Mouse (Mus musculus): ENCODE data around the gene Gpc5.

Gene Gpc5

DNA sequence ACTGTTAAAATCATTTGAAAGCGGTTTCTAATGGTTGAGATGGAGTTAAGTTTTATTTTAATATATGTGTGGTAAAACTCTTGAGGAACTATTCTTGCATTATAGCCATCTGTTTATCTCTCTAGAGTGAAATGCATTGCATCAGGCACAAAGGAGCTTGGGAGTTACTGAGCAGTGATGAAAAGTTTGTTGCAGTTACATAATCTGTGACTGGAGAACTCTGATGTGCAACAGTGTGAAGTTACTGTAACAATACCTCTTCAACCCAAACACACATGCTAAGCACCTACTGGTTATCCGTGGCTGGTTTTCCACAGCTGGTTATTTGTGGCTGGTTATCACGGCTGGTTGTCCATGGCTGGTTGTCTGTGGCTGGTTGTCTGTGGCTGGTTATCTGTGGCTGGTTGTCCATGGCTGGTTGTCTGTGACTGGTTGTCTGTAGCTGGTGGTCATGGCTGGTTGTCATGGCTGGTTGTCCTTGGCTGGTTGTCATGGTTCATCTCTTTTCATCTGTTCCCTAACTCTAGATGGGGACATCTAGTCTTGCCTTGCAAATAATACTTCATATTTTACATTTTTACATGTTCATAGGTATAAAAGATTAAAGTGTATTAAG, 273.4 kb downstream of the Gpc5 start:
- DNase-seq (ENCODE audit: low spot score), result no peak

DNA sequence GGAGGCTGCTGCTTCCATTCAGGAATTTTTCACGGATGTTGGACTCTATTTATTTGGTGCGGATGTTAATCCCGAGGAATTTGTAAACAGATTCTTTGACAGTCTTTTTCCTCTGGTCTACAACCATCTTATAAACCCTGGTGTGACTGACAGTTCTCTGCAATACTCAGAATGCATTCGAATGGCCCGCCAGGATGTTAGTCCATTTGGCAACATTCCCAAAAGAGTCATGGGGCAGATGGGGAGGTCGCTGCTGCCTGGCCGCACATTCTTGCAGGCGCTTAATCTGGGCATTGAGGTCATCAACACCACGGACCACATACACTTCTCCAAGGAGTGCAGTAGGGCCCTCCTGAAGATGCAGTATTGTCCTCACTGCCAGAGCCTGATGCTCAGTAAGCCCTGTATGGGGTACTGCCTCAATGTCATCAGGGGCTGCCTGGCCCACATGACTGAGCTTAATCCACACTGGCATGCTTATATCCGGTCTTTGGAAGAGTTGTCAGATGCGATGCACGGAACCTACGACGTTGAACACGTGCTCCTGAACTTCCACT, 277.7 kb downstream of the Gpc5 start:
- DNase-seq (ENCODE audit: low spot score), result no peak

GRCm38 (mm10) chr14:115371131-115371530, 279.1 kb downstream of the Gpc5 start:
- peak; percentile 19 for DNase-seq (ENCODE audit: low spot score)

DNA sequence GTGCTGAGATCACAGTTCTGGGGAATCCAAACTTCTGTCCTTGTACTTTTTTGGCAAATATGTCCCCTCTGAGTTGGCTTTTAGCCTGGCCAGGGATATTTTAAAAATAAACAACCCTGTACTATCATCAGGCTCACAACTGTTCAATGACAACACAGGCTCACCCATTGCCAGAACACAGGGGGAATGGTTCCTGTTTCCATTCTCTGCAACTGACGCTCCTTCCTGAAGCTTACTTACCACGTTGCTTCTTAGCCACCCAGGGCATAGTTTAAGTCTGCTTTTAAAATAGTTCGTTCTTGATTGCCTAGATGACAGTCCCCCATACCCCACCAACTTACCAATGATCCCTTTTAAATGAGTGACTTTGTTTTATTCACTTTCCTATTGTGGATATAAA, 299.8 kb downstream of the Gpc5 start:
- DNase-seq (ENCODE audit: low spot score), result no peak

GRCm38 (mm10) chr14:115392894-115393524, 301.0 kb downstream of the Gpc5 start:
- peak; percentile 62 for DNase-seq (ENCODE audit: low spot score)

DNA sequence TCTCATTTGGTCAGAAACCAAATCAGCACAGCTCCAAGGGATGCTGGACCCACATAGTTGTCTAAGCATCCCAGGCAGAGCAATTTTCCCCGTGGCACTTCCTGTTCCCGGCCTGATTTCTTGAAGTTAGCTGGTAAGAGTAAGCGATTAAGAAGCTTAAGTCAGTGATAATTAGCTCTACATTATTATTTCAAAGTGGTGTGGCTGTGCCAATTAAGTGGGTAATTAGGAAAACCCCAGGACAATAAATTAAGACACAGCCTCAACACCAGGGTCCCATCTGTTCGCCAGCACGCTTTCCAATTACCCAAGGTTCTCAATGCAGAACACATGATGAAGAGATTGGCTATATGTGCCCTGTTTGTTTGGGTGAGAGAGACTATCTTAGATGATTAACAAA, 314.6 kb downstream of the Gpc5 start:
- no peak for DNase-seq (ENCODE audit: low spot score)

DNA sequence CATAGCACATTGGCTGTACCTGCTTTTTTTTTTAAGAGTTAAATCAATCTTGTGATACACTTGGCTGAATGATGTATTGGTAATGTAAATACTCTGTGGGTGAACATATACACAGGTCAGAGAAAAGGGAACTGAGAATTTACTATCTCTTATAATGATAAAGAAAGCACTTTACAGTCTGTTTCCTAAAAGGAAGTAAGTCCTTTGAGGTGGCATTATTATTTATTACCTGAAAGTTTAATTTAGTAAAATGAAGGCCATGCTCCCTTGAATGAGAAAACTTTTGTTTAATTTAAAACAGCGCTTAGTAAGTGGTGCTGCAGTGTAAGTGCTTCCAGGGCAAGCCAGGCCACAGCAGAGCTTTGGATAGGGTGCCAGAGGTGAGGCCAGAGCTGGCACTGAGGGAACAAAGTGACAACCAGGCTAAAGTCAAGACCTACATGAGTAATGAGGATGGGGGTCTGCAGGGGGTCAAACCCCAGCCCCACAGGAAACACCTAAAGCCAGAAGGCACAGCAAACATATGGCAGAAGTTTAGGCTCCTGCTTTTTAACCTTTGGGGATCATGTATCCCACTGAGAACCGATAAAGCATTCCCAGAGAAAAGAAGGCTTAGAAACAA, 315.4 kb downstream of the Gpc5 start:
- DNase-seq (ENCODE audit: low spot score), result no peak

DNA sequence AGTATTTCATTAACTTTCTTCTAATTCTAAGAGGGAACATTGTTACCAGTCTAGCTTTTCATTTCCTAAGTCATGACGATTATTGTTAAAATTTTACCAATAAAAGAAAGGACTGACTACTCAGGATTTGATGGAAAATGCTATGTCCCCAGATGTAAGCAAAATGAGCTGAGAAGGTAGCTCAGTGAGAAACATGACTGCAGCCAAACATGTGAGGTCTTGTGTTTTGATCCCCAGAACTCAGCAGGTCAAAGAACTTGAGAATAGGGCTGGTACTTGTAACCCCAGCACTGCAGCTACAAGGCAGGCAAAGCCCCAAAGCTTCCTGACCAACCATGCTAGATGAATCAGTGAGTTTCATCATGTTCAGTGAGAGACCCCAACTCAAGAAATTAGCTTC, 318.9 kb downstream of the Gpc5 start:
- no peak for DNase-seq (ENCODE audit: low spot score)

- no peak for DNase-seq (ENCODE audit: low spot score)
These were observed 319.6 kb downstream of the Gpc5 start for GRCm38 (mm10) chr14:115411513-115412174.

DNA sequence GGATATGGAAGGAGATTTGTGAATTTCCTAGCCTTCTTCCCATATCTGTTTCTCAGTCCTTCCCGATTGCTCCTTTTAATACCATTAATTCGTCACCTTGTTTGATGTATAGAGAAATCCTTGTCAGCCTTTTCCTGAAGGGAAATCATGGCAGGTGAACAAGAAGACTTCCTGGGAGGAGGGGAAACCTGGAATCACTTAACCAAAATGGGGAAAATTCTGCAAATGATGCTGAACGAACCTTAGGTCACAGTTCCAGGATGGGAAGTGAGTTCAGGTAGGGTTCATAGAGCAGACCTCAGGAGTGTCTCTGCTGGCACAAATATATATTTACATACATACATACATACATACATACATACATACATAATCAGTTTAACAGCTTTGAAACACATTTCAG, 320.8 kb downstream of the Gpc5 start:
- DNase-seq (ENCODE audit: low spot score), result no peak

- no peak for DNase-seq (ENCODE audit: low spot score)
These were observed 321.4 kb downstream of the Gpc5 start for GRCm38 (mm10) chr14:115413429-115413828.

DNA sequence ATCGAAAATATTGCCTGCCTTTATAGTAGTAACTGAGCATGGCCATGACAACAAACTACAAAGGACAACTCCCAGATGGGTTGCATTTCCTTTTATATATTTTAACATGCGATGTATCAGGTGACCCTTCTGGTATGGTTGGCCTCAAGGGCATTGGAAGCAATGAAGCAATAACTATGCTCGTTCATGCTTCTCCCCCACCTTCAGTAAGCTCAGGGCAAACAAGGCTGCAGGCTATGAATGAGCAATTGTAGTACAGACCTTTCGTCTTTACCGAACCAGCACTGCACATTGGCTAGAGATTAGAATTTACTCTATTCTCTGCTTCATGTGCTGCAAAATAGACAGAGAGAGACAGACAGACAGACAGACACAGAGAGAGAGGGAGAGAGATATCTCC, 322.5 kb downstream of the Gpc5 start:
- no peak for DNase-seq (ENCODE audit: low spot score)

GRCm38 (mm10) chr14:115431967-115432366, 340.0 kb downstream of the Gpc5 start:
- DNase-seq (ENCODE audit: low spot score), result no peak

- DNase-seq (ENCODE audit: low spot score), result no peak
These were observed 340.4 kb downstream of the Gpc5 start for GRCm38 (mm10) chr14:115432368-115432767.

- DNase-seq (ENCODE audit: low spot score), result no peak
These were observed 344.6 kb downstream of the Gpc5 start for GRCm38 (mm10) chr14:115436617-115437016.

GRCm38 (mm10) chr14:115444789-115445770, 353.1 kb downstream of the Gpc5 start:
- no peak for DNase-seq (ENCODE audit: low spot score)

DNA sequence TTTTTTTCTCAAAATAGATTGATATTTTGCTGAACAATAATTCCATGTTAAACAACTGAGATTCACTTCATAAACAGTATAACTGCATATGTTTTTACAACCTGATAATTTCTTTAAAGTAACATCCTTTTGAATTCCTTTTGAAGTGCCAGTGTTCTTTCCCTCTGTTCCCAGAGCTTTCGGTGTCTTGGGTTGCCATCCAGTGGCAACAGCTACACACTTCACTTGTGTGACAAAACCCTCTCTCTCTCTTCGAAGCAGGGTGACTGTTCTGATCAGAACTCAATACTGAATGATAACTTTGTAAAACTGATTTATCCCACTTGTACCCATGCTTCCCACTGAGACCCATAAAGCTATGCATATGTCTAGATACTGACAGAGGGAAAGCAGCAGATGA, 358.9 kb downstream of the Gpc5 start:
- no peak for DNase-seq (ENCODE audit: low spot score)

- DNase-seq (ENCODE audit: low spot score), result peak; percentile 7
These were observed 375.9 kb downstream of the Gpc5 start for GRCm38 (mm10) chr14:115467960-115468359.

- DNase-seq (ENCODE audit: low spot score), result peak; percentile 32
These were observed 383.2 kb downstream of the Gpc5 start for GRCm38 (mm10) chr14:115475234-115475633.

DNA sequence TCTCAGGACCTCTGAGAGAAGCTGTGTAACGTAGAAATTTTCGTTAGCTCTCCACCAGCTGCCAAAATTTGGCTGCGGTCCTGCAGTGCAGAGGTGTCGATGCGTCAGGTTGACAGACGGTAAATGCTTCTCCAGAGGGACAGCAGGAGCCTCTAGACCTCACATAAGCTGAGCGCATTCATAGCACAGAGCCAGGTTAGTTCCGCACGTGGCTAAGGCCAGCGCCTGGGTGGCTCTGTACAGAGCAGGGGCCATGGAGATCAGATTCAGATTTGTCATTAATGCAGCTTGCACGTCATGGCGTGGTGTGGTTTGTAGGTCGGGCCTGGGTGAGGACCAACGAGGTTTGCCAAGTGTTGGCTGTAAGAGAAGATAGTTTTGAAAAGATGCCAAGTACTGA, 385.3 kb downstream of the Gpc5 start:
- DNase-seq (ENCODE audit: low spot score), result no peak

GRCm38 (mm10) chr14:115485090-115485489, 393.1 kb downstream of the Gpc5 start:
- DNase-seq (ENCODE audit: low spot score), result peak; percentile 31

- no peak for DNase-seq (ENCODE audit: low spot score)
These were observed 408.8 kb downstream of the Gpc5 start for GRCm38 (mm10) chr14:115500794-115501193.
